Mouse (Mus musculus) embryo, embryonic 11 days (tissue): ENCODE data around the gene Plxnc1.

Source experiments
- DNase-seq: peaks from one replicate; pipeline ENCODE4 v3.0.0-alpha.2; 2015

The Plxnc1 gene

GRCm38 (mm10) chr10:94811907-94812851 lies 132.5 kb downstream of the Plxnc1 start:
- no peak for DNase-seq

GRCm38 (mm10) chr10:94809946-94810472 lies 134.6 kb downstream of the Plxnc1 start:
- DNase-seq: no peak

GRCm38 (mm10) chr10:94808275-94808674 lies 136.4 kb downstream of the Plxnc1 start:
- DNase-seq: no peak

GRCm38 (mm10) chr10:94807323-94807722 lies 137.3 kb downstream of the Plxnc1 start:
- no peak for DNase-seq

GRCm38 (mm10) chr10:94804909-94805220 lies 139.8 kb downstream of the Plxnc1 start:
- no peak for DNase-seq

GRCm38 (mm10) chr10:94804029-94804908 lies 140.4 kb downstream of the Plxnc1 start:
- DNase-seq: no peak

- DNase-seq: no peak
These were observed 143.8 kb downstream of the Plxnc1 start for GRCm38 (mm10) chr10:94800677-94801354.

GRCm38 (mm10) chr10:94799485-94800239 lies 145.0 kb downstream of the Plxnc1 start:
- DNase-seq: no peak

GRCm38 (mm10) chr10:94798128-94798527 lies 146.5 kb downstream of the Plxnc1 start:
- DNase-seq: no peak

- DNase-seq: no peak
These were observed 149.9 kb downstream of the Plxnc1 start for GRCm38 (mm10) chr10:94794666-94795244.

GRCm38 (mm10) chr10:94793914-94794313 lies 150.7 kb downstream of the Plxnc1 start:
- DNase-seq: no peak

- no peak for DNase-seq
These were observed 155.4 kb downstream of the Plxnc1 start for GRCm38 (mm10) chr10:94789205-94789604.

GRCm38 (mm10) chr10:94780618-94781262 lies 163.9 kb downstream of the Plxnc1 start:
- no peak for DNase-seq

- DNase-seq: no peak
These were observed 165.3 kb downstream of the Plxnc1 start for GRCm38 (mm10) chr10:94779319-94779718.

- no peak for DNase-seq
These were observed 167.1 kb downstream of the Plxnc1 start for GRCm38 (mm10) chr10:94777576-94777975.

GRCm38 (mm10) chr10:94771496-94771895 lies 173.1 kb downstream of the Plxnc1 start:
- DNase-seq: no peak

GRCm38 (mm10) chr10:94747011-94747410 lies 197.6 kb downstream of the Plxnc1 start:
- no peak for DNase-seq

- no peak for DNase-seq
These were observed 203.2 kb downstream of the Plxnc1 start for GRCm38 (mm10) chr10:94741459-94741858.
